Mouse (Mus musculus) forebrain, embryonic 13.5 days (tissue): ENCODE results near the gene 4931429L15Rik. TPM values are rescaled to one million over a fixed set of nuclear protein-coding genes. Genes with fewer than 3 reads are reported as not detected.

Source experiments
- ATAC-seq: fragments of 200-750 bp; cut with Nextera tagmentation; 2 replicates; pipeline ENCODE4 v1.8.0; 2017
- H3K27ac ChIP-seq: fragments of 300-500 bp; sonication (generic); 2 replicates; pipeline ENCODE4 v1.5.1; 2015; ENCODE audit warnings: inconsistent platforms, mild to moderate bottlenecking, moderate library complexity
- H3K27me3 ChIP-seq: fragments of 300-500 bp; sonication (generic); 2 replicates; pipeline ENCODE4 v1.6.1; 2015; ENCODE audit warnings: mild to moderate bottlenecking, inconsistent platforms
- H3K36me3 ChIP-seq: fragments of 300-500 bp; sonication (generic); 2 replicates; pipeline ENCODE4 v1.6.1; 2015; ENCODE audit warnings: mild to moderate bottlenecking, inconsistent platforms; ENCODE audit not compliant: poor library complexity, severe bottlenecking
- H3K4me1 ChIP-seq: fragments of 300-500 bp; sonication (generic); 2 replicates; pipeline ENCODE4 v1.6.1; 2015; ENCODE audit warnings: inconsistent platforms
- H3K4me2 ChIP-seq: fragments of 300-500 bp; sonication (generic); 2 replicates; pipeline ENCODE4 v1.6.1; 2015; ENCODE audit warnings: inconsistent platforms, mild to moderate bottlenecking, moderate library complexity
- H3K4me3 ChIP-seq: fragments of 300-500 bp; sonication (generic); 2 replicates; pipeline ENCODE4 v1.5.1; 2015; ENCODE audit warnings: mild to moderate bottlenecking, inconsistent platforms
- H3K9ac ChIP-seq: fragments of 300-500 bp; sonication (generic); 2 replicates; pipeline ENCODE4 v1.6.1; 2015; ENCODE audit warnings: mild to moderate bottlenecking, inconsistent platforms
- H3K9me3 ChIP-seq: fragments of 300-500 bp; sonication (generic); replicated peaks from 2 replicates; pipeline ENCODE4 v1.6.1; 2016; ENCODE audit warnings: inconsistent platforms
- WGBS: fragments of 180-500 bp; shearing (Covaris S2); methylation state at CpG from one replicate; pipeline ENCODE4 v1.1.7; 2015; 5-methylcytosine and 5-hydroxymethylcytosine counted together
- polyA plus RNA-seq: library from polyadenylated mRNA; unstranded; fragments of >200 nt; fragmentation: Nextera tagmentation; extraction: Ambion mirVana; gene quantifications from 2 replicates; pipeline ENCODE4 v1.2.1, GENCODE M21; 2015

4931429L15Rik gene
- polyA plus RNA-seq, 1 experiment from 2014 or later, result not detected

DNA sequence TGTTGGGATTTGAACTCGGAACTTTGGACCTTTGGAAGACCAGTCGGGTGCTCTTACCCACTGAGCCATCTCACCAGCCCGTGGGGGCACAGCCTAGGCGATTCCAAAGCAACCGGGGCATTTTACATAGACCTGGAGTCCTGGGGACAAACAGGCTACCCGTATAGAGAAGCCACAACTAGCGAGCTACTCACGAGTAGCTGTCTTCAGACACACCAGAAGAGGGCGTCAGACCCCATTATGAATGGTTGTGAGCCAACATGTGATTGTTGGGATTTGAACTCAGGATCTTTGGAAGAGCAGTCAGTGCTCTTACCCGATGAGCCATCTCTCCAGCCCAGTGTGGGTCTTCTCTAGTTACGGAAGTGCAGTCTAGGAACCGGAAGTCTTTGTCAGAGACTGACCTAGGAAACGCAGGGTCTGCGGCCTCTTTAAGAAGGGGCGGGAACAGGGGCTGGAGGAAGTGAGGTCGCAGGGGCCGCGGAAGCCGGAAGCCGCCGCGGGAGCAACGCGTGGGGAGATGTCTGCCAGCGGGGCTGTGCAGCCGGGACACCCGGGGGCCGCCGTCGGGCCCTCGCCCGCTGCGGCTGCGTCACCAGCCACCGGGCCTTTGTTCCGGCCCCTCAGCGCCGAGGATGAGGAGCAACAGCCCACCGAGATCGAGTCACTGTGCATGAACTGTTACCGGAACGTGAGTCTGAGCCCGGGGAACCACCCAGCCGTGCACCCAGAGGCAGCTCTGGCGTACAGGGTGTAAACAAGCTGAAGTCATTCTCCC lies 46.9 kb downstream of the 4931429L15Rik start, which contains the start of gene Zpr1:
Gene Zpr1 (plus strand): TSS at position 388 of the 778 bp plus-strand sequence.
- peak; percentile 95 for ATAC-seq
- Histone ChIP-seq H3K4me1 (peaks cover 13% of the 10 kb centered on the region), H3K27ac (peak within 1 kb of the TSS; percentile 60), H3K4me2 (peak within 1 kb of the TSS; percentile 91), H3K36me3 (peaks cover 28% of the 10 kb centered on the region), H3K27me3 (peaks cover 31% of the 10 kb centered on the region), H3K9me3 (no peaks in the 10 kb centered on the region), H3K4me3 (peak within 1 kb of the TSS; percentile 58), H3K9ac (peak within 1 kb of the TSS; percentile 80)
- 5% methylated on average over 43 of the region's 45 CpGs for WGBS

DNA sequence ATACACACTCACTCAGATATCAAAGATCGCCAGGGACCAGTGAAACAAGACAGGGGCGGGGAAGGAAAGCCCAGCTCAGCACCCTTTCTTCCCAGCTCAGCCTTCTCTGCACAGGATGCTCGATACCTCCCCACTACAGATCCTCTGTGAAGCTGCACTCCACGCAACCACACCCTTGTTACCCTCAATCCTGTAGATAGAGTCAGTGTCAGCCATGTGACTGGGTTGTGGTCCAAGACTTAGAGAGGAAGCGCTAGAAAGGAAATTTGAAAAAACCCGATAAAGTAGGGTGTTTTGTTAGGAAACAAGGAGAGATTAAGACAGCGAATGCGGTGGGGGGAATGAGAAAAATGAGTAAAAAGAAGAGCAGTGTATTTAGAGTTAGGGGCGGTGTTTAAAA lies 47.7 kb downstream of the 4931429L15Rik start:
- peaks cover 31% of the 10 kb centered on the region for H3K27me3 ChIP-seq
- peaks cover 13% of the 10 kb centered on the region for H3K4me1 ChIP-seq
- no peaks in the 10 kb centered on the region for H3K9me3 ChIP-seq
- no peak overlapping the region for H3K9ac ChIP-seq
- no peak for ATAC-seq
- 88% methylated on average over 9 of the region's 9 CpGs for WGBS
- H3K4me3 ChIP-seq, result no peak overlapping the region
- H3K4me2 ChIP-seq, result peak overlapping the region; percentile 91
- peaks cover 20% of the 10 kb centered on the region for H3K36me3 ChIP-seq
- H3K27ac ChIP-seq, result no peak overlapping the region

DNA sequence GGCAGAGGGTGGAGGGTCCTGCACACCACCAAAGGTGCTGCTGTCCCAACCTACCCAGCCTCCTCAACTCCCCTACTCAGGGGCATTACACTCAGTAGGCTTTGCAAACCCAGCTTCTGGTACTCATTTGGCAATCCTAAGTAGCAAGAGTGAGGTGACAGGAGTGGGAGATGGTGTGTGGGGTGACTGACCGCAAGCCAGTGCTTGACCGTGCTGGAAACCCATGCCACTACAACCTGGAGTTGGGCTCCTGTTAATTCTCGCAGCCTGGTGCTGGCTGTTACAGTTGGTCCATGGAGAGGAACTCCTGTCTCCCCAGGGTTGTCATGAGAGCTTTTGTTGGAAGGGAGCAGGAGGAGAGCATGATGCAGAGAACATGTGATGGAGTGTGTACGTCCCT lies 49.0 kb downstream of the 4931429L15Rik start:
- WGBS, result 94% methylated on average over 4 of the region's 4 CpGs

DNA sequence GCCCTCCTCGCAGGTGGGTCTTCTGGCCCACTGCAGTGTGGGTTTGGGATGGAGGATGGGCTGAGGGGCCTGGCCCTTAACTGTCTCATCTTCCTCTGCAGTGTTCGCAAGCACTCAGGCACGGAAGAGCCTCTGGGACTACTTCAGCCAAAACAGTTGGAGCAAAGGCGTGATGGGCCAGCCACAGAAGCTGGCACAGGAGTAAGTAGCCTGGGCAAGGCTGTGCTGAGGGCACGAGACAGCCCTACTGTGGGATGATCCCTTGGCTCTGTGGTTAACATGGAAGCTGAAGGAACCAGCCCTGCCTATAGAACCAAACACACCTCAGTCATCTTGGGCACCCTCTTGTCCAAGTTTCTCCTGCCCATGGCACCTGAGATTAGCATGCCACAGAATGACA lies 50.7 kb downstream of the 4931429L15Rik start:
- no peak overlapping the region for H3K9ac ChIP-seq
- no peak overlapping the region for H3K4me3 ChIP-seq
- no peak for ATAC-seq
- H3K27me3 ChIP-seq, result peaks cover 31% of the 10 kb centered on the region
- H3K4me1 ChIP-seq, result peaks cover 8% of the 10 kb centered on the region
- no peaks in the 10 kb centered on the region for H3K36me3 ChIP-seq
- no peak overlapping the region for H3K27ac ChIP-seq
- H3K4me2 ChIP-seq, result no peak overlapping the region
- 88% methylated on average over 5 of the region's 5 CpGs for WGBS
- no peaks in the 10 kb centered on the region for H3K9me3 ChIP-seq

More for the DNA sequence above, 49.0 kb downstream of the 4931429L15Rik start:
- no peak overlapping the region for H3K4me2 ChIP-seq
- ATAC-seq, result no peak
- peaks cover 13% of the 10 kb centered on the region for H3K4me1 ChIP-seq
- no peak overlapping the region for H3K4me3 ChIP-seq
- H3K27me3 ChIP-seq, result peaks cover 31% of the 10 kb centered on the region
- H3K36me3 ChIP-seq, result peaks cover 7% of the 10 kb centered on the region
- H3K9me3 ChIP-seq, result no peaks in the 10 kb centered on the region
- no peak overlapping the region for H3K27ac ChIP-seq
- no peak overlapping the region for H3K9ac ChIP-seq

DNA sequence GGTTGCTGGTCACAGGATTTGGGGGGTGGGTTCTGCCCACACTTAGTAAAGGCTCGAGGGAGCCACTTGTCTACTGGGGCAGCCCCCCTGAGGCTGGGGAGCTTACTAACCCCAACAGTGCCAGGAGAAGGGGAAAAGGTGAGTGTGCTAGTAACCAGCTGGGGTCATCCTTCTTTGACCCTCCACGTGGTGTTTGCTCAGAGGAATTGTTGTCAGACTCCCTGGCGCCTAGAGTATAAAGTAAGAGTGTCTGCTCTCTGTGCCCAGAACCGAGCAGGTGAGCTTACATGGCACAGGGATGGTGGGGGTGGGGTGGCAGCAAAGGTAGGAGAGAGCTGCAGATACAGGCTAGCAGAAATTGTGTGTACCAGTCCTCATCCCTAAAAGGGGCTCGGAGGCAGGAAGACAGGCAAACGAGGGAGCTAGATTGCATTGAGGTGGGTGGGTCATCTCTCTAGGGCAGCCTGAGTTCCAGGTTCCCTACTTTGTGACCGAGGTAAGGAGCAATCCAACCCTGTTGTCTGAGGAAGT lies 51.4 kb downstream of the 4931429L15Rik start, which contains the start of gene Apoa5:
Gene Apoa5 (plus strand): TSS at position 291 of the 531 bp plus-strand sequence.
- ATAC-seq, result no peak
- H3K27me3 ChIP-seq, result peaks cover 31% of the 10 kb centered on the region
- 61% methylated on average over 7 of the region's 7 CpGs for WGBS
- no peak within 1 kb of the TSS for H3K4me2 ChIP-seq
- H3K36me3 ChIP-seq, result no peaks in the 10 kb centered on the region
- H3K27ac ChIP-seq, result no peak within 1 kb of the TSS
- H3K4me3 ChIP-seq, result no peak within 1 kb of the TSS
- H3K9me3 ChIP-seq, result no peaks in the 10 kb centered on the region
- peaks cover under 1% of the 10 kb centered on the region for H3K4me1 ChIP-seq
- H3K9ac ChIP-seq, result no peak within 1 kb of the TSS

DNA sequence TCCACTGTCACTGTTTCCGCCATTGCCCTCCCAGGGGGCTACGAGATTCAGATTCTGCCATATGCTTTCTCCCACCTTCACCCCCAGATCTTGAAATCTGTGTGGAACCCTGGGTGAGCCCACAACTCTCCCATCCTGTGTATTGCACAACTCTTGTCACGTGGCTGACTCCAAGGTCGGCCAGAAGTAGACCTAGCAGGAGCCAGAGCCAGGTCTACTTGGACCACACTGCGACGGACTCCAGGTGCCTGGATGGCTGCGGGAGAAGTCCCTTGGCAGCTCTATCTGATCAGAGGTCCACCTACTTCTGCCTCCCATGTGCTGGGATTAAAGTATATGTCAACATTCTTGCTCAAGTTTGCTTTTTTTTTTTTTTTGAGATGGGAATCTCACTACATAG lies 58.7 kb downstream of the 4931429L15Rik start:
- 91% methylated on average over 7 of the region's 7 CpGs for WGBS
- no peaks in the 10 kb centered on the region for H3K4me1 ChIP-seq
- no peak overlapping the region for H3K27ac ChIP-seq
- H3K9me3 ChIP-seq, result no peaks in the 10 kb centered on the region
- no peaks in the 10 kb centered on the region for H3K27me3 ChIP-seq
- H3K4me2 ChIP-seq, result no peak overlapping the region
- no peak overlapping the region for H3K9ac ChIP-seq
- ATAC-seq, result no peak
- no peak overlapping the region for H3K4me3 ChIP-seq
- no peaks in the 10 kb centered on the region for H3K36me3 ChIP-seq

DNA sequence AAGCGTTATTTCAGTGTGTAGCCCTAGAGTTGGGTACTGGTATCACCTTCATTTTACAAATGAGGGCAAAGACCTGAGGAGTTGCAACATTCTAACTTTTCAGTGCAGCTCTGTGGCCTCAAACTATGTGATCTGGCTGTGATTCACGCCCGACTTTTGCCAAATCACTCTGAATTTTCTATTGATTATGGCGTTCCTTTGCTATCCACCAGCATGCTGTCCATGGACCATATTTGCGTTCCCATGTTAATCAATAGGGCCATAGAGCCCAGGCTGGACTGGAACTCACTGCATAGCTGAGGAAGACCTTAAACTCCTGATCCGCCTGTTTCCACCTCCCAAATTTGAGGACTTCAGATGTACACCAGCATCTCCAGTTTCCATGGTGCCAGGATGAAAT lies 60.7 kb downstream of the 4931429L15Rik start:
- H3K27ac ChIP-seq, result no peak overlapping the region
- 91% methylated on average over 6 of the region's 6 CpGs for WGBS
- H3K4me3 ChIP-seq, result no peak overlapping the region
- no peak overlapping the region for H3K9ac ChIP-seq
- H3K36me3 ChIP-seq, result no peaks in the 10 kb centered on the region
- H3K4me2 ChIP-seq, result no peak overlapping the region
- H3K27me3 ChIP-seq, result no peaks in the 10 kb centered on the region
- H3K9me3 ChIP-seq, result no peaks in the 10 kb centered on the region
- ATAC-seq, result no peak
- H3K4me1 ChIP-seq, result no peaks in the 10 kb centered on the region

DNA sequence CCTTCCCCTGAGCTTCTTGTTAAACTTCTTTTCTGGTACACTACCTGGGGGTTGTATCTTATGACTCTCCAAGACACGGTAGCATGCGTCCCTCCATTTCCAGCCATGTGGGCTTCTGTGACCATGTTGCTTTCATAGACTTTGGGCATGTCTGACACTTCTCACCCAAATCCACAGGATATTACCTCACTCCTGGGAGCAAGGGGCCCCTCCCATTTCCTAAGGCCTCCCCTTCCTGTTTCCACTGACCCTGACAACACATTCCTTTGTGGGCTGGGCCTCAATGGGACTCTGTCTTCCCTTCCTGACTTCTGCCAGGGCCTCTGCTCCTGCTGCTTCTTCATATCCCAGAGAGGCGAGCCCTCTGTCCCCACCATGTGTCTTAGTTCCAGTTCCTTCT lies 62.2 kb downstream of the 4931429L15Rik start:
- no peaks in the 10 kb centered on the region for H3K9me3 ChIP-seq
- H3K27me3 ChIP-seq, result no peaks in the 10 kb centered on the region
- ATAC-seq, result no peak
- H3K4me1 ChIP-seq, result no peaks in the 10 kb centered on the region
- H3K36me3 ChIP-seq, result no peaks in the 10 kb centered on the region
- no peak overlapping the region for H3K4me2 ChIP-seq
- no peak overlapping the region for H3K9ac ChIP-seq
- WGBS, result 90% methylated on average over 3 of the region's 3 CpGs
- no peak overlapping the region for H3K4me3 ChIP-seq
- H3K27ac ChIP-seq, result no peak overlapping the region

DNA sequence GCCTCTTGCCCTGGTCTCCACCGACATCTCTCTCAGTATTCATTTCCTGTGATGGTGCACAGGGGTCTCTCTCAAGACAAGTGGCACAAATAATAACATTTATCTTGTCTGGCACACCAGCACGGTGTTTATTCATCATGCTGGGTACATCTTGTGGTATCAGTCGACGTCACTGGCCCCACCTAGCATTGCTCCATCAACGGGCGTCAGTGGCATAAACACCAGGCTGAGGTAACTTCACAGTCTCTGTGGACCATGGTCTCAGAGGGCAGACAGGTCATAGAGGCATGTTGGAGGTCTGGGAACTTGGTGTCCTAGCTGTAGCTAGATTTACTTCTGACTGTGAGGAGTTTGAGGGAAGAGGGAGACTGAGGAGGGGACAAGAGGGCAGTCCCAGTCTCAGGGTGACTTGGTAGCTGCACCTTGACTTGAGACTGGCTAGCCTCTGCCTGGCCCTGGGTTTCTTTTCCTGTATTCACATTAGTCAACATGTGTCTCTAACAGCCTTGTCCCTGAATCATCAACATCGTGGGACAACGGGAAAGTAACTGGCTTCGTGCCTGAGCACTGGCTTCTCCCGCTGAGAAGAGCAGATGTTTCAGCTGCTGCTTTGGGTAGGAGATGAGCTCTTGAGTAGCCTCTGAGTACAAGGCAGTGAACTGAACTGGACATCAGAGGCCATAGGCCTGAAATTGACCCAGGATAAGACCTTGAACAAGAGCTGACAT lies 63.0 kb downstream of the 4931429L15Rik start:
- no peak for ATAC-seq
- no peaks in the 10 kb centered on the region for H3K9me3 ChIP-seq
- no peak overlapping the region for H3K4me3 ChIP-seq
- no peaks in the 10 kb centered on the region for H3K36me3 ChIP-seq
- WGBS, result 88% methylated on average over 10 of the region's 10 CpGs
- no peak overlapping the region for H3K27ac ChIP-seq
- no peak overlapping the region for H3K9ac ChIP-seq
- no peak overlapping the region for H3K4me2 ChIP-seq
- H3K27me3 ChIP-seq, result no peaks in the 10 kb centered on the region
- H3K4me1 ChIP-seq, result no peaks in the 10 kb centered on the region

DNA sequence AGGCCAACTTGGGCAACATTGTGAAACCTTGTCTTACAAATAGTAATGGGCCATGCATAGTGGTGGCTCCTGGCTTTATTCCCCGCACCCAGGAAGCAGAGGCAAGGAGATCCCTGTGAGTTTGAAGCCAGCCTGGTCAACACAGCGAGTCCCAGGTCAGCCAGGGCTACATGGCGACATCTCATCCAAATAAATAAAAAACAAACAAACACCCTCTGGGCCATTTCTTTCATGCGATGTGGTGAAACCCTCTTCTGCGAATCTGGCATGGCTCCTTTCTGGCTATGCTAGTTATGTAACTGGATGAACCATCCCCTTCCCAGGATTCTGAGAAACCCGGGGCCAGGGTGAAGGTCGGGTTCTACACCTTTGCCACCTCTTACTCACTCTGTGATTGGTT lies 63.6 kb downstream of the 4931429L15Rik start:
- WGBS, result 97% methylated on average over 7 of the region's 7 CpGs
- Histone ChIP-seq H3K4me2 (no peak overlapping the region), H3K9me3 (no peaks in the 10 kb centered on the region), H3K27me3 (no peaks in the 10 kb centered on the region; the same call in 1 of the 2 replicates), H3K9ac (no peak overlapping the region), H3K27ac (no peak overlapping the region), H3K36me3 (no peaks in the 10 kb centered on the region), H3K4me3 (no peak overlapping the region), H3K4me1 (no peaks in the 10 kb centered on the region)
- ATAC-seq, result no peak
